Mouse (Mus musculus) olfactory bulb, adult 2 months (tissue): ENCODE measurements around the gene Gm28710.

Source experiments
- CTCF ChIP-seq: fragments of 200-500 bp; IDR thresholded peaks from 2 replicates; pipeline ENCODE4 v1.5.1; 2012; ENCODE audit warnings: low read depth, mild to moderate bottlenecking, low read length, moderate library complexity; ENCODE audit not compliant: insufficient read depth
- POLR2A ChIP-seq: fragments of 200-500 bp; IDR thresholded peaks from 2 replicates; pipeline ENCODE4 v1.6.1; 2012; ENCODE audit warnings: mild to moderate bottlenecking, low read depth, low read length, moderate library complexity; ENCODE audit not compliant: insufficient read depth

DNA sequence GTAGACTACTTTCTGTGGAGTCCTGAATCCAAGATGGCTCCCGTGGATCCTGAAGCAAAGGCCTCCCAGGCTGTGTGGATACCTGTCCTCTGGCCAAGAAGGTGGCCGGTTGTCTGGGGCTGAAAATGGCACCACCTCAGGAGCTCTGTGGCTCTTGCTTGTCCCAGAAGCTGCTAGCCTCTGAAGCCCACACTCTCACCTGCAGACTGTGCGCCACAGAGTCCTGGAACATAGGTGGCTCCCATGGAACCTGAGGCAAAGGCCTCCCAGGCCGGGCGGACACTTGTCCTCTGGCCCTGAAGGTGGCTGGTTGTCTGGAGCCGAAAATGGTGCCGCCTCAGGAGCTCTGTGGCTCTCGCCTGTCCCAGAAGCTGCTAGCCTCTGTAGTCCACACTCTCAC is 128.2 kb downstream of the Gm28710 start:
- TF ChIP-seq CTCF = no peak
- TF ChIP-seq POLR2A = no peak
